Mouse (Mus musculus) T-helper 17 cell (primary cell): Measurements from ENCODE around the gene Sec14l1.

Experiments
- in situ Hi-C, 2 experiments: fragments of 300-600 bp; cut with MboI, MseI; formaldehyde crosslinking; loops; 1 replicate in 1 of 2; 2 replicates in 1 of 2; pipeline ENCODE4 v1.15.1; 2025; ENCODE audit warnings: high pct_unique_total_duplicates in 2 of 2

Sec14l1 gene

DNA sequence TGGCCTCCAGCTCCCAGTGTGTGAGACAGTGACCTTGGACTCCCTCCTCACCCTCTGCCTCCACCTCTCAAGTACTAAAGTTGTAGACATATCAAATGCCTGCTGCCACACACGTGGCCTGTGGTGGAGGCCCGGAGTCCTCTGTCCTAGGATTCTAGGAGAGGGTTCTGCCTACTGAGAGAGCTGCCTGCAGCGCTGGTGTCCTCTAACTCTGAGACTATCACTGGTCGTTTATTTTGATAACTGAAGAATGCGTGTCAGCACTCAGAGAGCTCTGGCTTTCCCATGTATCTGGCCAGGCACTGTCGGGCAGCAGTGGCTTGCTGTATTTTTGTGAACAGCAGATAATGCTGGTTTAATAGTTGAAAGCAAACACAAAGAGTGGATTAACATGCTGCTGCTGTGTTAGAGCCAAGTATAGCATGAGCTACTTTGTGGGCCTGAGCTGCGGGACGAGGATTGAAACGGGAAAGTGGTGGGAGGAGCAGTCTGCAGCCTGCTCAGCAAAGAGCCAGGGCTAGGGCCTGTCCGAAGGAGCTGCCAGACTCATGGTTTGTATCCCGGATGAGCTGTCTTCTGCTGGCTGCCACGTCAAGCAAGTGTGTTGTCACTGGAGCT lies 13.1 kb downstream of the Sec14l1 start:
- in situ Hi-C loops: no loop called here

DNA sequence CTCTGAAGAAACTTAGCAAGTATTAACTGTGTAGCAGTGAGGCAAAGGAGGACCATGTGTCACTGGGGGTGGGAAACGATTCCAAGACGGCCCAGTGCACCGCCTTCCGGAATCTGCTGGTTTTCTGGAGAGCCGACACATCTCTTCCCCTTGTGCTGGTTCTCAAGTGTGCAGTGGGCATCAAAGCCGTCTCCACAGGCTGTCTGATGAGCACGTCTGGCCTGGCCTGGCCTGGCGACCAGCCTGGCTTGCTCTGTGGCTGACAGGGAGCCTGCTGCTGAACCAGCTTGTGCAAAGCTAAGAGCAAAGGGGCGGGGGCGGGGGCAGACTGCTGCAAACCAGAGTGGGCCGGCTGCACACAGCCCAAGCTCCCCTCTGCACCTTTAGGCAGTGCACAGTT lies 14.5 kb downstream of the Sec14l1 start:
- in situ Hi-C loops: no loop called here

DNA sequence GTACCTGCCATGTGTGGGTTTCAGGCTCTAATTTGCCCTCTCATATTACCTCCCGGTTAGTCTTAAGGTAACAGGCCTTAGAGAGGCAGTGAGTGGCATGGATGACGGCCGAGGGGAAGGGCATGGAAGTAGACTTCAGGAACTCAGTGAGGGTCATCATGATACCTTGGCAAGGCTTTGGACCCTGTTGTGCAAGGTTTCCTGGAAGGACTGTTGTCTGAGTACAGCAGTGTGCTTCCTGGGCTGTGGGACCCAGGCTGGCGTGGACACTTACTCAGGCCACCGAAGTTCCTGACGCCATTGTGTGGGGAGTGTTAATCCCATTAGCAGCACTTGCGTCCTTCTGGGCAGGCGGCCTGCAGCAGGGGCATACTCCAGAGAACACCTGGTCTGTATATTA lies 15.1 kb downstream of the Sec14l1 start:
- in situ Hi-C loops: no loop called here

DNA sequence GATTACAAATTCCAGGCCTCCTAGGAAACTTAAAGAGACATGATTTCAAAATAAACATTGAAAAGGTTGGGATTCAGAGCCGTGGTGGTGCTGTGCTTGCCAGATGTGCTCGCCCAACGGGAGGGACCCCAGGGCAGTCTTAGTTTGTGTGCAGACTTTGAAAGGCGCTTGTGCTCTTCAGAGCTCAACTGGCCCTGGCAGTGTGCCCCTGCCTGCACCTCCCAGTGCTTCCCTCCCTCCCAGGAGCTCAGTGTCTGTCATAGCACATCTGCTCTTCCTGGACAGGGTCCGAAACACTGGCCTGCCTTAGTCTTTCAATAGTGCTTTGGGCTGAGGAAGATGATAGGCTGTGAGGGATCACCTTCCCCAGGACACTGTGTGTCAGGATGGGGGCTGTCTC lies 15.9 kb downstream of the Sec14l1 start:
- in situ Hi-C loops: no loop called here

DNA sequence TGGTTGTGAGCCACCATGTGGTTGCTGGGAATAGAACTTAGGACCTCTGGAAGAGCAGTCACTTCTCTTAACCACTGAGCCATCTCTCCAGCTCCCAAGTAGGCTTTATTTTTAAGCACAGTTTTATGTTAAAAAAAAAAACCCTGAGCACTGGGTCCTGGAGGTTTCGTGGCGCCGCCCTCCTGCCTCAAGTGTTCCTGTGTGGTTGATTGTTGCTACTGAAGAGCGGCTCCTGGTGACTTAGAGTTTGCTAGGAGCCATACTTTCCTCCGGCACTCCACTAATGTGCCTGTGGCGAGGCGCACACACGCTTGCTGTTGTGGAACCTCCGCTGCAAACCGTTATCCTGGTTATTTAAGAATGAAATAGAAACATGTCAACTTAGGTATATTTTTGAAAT lies 16.5 kb downstream of the Sec14l1 start:
- in situ Hi-C loops: no loop called here

DNA sequence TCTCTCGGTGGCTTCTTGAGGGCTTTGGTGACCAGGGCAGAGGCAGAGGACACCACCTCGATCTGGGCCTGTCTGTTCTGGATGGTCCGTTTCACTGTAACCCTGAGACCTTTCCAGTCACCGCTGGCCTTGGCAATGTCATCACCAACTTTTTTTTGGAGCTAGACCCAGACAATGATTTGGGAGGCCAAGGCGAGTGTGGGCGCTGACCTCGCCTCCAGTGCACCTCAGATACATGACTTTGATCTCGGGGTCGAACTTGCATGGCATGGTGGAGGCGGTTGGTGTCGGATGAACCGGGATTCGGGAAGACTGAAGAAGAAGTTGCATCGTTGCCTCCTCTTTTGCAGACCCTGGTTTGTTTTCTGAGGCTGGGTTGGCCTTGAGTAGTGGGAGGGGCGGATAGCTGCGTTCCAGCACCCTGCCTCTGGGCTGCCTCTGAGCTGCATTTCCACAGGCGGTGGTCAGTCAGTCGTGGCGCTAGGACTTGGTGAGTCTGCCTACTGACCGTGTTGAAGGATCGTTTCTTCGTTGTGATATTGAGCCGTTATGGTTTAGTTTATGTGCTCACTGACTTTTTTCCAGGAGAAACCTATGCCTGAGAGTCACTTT lies 19.9 kb downstream of the Sec14l1 start:
- in situ Hi-C loops: no loop called here

DNA sequence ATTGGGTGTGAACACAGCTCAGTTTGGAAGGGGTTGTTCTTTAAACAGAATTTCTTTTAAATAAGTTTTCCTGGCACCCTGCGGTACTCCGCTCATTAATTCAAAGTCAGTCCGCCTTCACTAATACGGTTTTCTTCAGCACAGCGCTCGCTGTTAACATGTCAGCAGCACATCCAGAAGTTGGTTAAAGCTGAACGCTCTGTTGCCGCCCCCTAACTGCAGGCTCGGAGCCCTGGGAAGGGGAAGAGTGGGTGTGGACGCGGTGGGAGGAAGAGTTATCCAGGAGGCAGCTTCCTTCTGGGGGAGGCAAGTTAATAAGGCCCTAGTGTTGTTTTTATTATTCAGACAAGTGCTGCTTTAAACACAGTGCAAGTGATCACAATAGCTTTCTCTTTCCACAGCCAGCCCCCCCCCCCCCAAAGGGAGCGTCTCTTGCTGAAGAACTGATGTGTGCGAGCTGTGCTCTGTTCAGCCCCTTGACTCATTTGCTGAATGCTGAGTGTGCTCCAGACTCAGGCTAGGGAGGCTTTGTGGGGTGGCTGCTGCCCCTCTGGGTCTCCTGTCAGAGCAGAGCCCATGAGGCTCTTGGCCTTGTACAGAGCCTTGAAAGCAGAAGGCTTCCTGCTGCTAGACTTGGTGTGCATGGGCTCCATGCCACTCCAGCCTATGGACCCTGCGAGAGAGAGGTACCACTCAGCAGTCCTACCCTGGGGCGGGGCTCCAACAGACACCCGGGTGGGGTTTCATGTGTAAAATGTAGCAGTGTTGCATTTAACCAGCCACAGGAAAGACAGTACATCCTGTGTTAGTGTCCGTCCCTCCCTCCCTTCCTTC lies 20.7 kb downstream of the Sec14l1 start:
- in situ Hi-C loops: no loop called here

DNA sequence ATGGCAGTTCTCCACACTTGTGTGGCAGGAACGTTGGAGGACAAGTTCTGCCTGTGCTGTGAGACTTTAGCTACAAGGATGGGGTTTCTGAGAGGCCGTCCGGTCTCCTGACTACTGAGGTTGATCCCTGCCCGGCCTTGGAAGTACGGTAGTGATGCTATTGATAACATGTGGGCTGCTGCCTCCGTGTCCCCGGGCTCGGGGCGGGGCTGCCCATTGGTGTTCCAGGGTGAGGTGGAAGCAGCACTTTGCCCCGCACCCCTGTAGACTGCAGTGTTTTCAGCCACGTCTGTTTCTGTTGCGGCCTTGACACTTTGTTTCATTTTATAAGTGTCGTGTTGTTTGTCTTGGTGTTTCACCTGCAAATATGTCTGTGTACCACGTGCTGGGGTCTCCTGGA lies 21.9 kb downstream of the Sec14l1 start:
- in situ Hi-C loops: no loop called here

DNA sequence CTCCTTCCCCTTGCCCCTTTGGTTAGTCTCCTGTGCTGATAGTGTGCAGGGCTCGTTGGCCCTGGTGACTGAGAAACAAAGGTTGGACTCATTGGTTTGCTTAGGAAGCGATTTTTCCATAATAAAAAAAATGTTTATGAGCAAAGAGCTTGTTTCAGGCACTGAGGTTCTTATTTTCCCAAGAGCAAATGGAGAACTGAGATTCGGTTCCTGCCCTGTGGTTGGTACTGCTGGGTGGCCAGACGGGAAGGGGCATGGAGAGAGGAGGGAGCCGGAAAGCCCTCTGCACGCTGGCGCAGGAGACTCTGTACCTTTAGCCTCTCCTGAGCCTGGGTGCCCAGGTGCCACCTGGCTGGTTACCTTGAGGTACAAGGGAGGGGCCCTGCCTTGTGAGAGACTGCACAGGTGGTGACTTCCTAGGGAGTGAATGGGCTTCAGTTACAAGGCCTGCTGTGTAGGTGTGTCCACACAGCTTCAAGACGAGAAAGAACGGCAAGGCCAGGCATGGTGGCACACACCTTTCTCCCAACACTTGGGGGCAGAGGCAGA lies 23.3 kb downstream of the Sec14l1 start:
- in situ Hi-C loops: no loop called here

DNA sequence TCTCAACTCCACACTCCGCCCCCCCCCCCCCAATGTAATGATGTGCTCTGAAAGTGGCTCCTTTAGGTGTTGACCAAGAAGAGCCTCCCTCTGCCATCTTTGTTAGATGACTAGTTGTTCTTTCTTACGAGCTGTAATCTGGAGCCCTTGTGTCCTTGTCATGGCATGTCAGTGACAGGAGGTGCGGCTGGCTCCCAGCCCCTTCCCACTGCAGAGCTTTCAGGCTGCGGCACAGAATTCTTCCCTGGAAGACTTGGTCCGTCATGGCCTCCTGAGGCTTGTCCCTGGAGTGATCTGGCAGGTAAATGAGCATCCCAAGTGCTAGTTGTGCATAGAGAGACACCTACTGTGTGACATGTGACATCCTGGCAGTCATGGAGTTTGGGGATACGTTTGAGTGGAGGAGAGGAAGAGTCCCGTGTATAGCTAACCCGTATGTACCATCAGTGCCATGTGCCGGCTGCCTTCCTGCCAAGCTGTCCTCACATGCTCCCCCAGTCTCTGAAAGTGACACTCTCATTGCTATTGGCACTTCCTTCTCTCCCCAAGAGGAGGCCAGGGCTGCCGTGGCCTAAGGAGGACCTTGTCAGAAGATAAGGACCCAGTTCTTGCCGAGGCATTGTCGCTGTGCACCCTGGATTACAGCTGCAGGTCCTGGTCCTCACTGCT lies 24.0 kb downstream of the Sec14l1 start:
- in situ Hi-C loops: no loop called here

DNA sequence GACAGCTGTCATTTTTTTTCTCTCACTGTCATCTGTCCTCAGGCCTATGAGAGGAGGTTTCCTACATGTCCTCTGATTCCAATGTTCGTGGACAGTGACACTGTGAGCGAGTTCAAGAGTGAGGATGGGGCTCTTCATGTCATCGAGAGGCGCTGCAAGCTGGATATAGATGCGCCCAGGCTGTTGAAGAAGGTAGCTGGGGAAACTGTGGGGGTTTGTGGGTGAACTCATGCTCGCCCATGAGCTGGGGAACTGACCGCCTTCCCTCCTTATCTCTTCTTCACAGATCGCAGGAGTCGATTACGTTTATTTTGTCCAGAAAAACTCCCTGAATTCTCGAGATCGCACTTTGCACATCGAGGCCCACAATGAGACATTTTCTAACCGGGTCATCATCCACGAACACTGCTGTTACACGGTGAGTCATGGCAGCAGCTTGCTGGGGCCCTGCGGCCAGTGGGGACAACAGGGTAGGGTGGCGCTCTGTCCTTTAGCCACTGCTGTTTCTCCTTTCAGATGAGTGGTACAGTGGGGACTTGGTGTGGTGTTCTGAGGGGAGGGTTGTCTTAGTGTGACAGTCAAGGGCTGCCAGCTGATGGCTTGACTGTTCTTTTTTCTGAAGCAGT lies 26.5 kb downstream of the Sec14l1 start:
- in situ Hi-C loops: no loop called here

DNA sequence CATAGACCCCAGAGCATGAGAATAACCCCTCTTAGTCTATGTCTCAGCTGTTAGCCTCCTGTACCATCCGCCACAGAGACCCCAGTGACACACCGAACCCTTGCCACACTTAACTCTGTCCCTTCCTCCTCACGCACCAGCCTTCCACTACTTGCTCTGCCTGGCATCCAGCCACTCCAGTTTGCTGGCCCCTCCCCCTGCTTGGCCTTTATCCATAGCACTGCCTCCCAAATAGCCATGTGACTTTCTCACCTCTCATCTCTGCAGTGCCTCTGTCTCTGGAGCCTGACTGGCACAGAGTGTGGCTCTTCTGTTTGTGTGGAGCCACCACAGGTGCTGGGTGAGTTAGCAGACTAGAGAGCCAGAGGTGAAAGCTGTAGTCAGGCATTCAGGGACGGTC lies 27.5 kb downstream of the Sec14l1 start:
- in situ Hi-C loops: no loop called here

DNA sequence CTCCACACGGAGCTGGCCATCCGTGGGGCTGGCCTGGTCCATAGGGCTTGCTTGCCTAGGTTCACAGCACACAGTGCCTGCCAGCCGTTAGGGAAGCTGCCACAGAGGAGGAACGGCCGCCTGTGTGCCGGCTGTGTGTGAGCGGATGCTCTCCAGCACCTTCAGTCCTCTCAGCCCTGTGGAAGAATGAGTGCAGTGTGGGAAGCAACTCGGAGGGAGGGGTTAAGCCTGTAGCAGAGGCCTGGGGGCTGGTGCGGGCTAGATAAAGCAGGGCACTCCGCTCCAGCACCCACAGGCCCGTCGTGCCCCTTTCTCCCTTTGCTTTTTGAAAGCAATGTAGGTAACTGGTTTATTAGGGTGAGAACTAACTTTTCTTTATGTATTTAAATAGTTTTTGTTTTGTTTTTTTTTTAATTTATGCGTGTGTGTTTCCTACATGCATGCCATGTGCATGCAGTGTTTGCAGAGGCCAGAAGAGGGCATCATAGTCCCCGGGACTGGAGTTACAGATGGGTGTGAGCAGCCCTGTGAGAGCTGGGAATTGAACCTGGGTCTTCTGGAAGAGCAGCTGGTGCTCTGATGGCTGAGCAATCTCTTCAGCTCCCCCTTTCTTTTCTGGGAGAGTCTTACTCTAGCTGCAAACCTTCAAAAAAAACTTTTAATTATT lies 30.6 kb downstream of the Sec14l1 start:
- in situ Hi-C loops: no loop called here

DNA sequence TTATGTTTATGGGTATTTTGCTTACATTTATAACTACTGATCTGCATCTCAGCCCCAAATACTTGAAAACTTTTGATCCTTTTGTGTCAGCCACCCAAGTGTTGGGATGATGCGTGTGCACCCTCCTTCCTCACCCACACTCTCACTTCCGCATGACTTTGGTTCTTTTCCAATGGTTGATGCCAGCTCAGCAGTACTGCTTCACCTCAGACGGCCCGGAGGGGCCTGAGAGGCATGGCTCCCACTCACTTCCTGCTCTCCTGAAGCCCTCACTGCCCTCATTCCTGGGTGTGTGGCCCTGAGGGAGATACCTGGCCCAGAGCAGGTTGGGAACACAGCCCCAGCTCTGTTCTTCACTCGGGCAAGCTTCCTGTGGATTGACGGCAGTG lies 31.1 kb downstream of the Sec14l1 start:
- in situ Hi-C loops: no loop called here

DNA sequence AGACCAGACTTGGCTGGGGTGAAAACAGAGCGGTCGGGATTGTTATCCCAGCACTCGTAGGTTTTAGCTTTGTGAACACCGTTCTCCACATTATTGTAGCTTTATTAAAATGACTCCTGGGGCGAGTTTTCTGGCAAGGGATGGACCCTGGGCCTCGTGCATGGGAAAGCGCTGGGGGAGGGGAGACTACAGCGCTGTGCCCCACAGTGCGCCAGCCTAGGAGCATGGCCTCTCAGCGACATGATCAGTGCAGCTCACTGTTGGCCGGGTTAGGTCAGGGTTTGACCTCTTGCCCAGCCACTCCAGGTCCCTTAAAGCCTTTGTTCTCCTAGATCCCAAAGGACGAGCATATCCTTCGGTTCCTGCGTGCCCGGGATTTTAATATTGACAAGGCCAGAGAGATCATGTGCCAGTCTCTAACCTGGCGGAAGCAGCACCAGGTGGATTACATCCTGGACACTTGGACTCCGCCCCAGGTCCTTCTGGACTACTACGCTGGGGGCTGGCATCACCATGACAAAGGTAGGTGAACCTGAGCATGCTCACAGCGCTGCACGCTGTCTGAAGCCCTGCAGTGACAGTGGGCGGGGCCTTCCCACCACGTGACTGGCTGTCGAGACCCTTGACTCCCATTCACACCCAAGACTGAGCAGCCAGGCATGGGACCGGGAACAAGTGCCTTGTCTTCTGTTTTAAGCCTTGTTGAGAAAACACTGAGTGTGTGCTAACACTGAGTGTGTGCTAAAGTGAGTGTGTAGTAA lies 32.0 kb downstream of the Sec14l1 start:
- in situ Hi-C loops: no loop called here

DNA sequence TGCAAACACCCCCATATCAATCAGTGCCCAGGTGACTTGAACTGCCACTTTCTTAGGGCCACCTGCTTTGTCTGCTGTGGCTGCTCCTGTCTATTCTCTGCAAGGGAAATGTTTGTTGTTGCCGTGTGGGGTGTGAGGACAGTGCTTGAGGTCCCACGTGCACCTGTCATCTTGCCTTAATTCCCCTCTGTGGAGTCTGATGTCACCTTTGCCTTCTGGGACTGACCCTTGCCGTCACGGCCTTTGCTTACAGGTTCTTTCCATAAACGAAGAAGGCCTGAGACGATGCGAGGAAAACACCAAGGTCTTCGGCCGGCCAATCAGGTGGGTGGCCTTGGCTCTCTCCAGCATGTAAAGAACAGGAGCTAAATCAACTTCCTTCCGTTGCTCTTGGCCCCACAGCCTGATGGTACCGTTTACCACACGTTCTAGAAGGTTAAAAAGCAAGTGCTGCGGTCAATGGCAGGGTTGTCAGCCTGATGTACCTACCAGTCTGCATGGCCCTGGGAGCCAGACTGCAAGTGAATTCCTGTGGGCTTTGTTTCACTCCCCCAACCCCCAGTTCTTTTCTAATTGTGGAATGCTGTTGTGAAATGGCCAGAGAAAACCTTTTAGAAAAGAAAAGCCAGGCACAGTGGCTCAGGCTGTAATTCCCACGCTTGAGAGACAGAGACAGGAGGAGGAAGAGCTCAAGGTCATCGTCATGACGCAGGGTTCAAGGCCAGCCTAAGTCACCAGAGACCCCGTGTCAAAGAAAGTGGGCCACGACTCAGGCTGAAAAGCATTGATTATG lies 34.1 kb downstream of the Sec14l1 start:
- in situ Hi-C loops: no loop called here

DNA sequence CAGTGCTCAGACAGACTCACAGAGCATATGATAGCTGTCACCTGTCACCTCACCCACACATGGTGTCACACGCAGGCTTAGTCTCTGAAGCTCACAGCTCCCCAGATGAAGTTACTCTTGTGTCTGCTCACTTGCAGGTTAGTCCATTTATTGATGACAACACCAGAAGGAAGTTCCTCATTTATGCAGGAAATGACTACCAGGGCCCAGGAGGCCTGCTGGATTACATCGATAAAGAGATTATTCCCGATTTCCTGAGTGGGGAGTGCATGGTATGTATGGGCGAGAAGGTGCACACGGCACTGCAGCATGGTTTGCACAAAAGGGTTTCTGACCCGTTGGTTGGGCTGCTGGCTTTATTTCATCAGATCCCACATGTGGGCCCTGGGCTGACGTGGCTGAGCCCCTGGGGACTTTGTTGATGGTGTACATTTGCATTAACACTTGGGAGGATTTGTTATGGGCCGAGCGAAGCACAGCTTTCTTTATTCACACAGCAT lies 35.5 kb downstream of the Sec14l1 start:
- in situ Hi-C loops: no loop called here

DNA sequence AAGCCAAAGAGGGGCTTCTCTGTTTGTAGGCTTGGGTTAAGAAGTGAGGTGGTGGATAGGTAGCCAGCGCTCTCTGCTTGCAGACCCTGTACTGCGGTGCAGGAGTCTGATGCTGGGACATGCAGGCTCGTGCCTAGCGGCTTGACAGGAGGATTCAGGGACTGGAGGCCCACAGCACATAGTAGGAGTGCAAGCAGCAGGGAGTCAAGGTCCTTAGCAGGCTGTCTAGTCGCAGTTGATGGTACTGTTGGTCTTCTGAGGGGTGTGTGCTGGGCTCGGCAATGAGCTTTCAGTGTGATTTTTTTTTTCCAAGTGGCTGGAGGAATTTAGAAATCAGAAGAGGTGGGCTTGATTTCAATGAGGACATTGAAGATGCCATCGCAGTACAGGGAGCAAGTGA lies 36.5 kb downstream of the Sec14l1 start:
- in situ Hi-C loops: no loop called here

DNA sequence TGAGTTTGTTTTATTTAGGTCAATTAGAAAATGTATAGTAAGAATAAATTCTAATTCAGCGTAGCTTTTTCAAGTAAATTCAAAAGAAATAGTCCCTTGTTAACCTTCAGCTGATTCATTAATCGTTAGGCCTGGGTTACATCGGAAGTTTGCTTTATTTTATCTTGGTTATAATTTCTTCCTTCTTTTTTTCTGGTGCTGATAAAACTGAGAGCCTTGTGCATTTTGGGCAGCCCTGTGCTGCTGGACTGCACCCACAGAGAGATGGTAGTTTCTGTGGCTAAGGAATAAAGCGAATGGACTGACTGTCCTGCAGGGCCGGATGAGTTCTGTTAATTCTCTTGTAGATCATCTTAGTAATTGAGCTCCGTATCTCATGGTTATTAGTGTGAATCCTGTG lies 37.6 kb downstream of the Sec14l1 start:
- in situ Hi-C loops: no loop called here
